In the genomic region with DNA sequence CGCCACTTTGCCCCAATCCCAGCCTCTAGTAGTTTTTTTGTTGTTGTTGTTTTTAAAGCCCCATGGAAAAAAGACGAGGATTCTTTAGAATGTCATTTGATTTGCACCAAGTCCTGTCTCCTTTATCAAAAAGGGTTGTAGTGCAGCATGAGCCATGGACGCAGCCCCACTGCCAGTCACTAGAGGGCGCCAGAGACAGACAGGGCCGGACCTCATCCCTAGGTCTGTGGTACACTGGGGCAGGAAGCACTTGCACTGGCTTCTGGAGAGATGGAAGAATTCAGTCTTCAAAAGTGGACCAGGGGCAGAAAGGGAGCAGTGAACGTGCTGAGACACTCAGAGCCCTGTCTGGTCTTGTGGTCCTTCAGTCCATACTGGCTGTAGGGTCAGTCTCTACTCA, we compare ENCODE assay signal across 8 mouse cellular contexts. TPM values are rescaled to one million over a fixed set of nuclear protein-coding genes. Genes with fewer than 3 reads are reported as not detected.
A peak's percentile ranks its signal among the peaks of the same experiment; 100 is the strongest.
DNase-seq lines count a peak whose midpoint lies in the region; ATAC-seq and TF ChIP-seq lines count a peak whose summit lies in the region.

No protein-coding gene starts in this region.

- peak overlapping the region; percentile 97 for H3K4me3 ChIP-seq in forebrain, embryonic 10.5 days
- H3K4me3 ChIP-seq in forebrain, embryonic 16.5 days (replicated peaks; ENCODE audit: low read length), result no peak overlapping the region
- no peak overlapping the region for H3K4me3 ChIP-seq in kidney, adult 2 months (ENCODE audit: insufficient read depth, low read depth, low read length)
- no peak overlapping the region for H3K4me3 ChIP-seq in limb, embryonic 13.5 days
- H3K4me3 ChIP-seq in stomach, embryonic 15.5 days (replicated peaks), result no peak overlapping the region

- H3K4me2 ChIP-seq in forebrain, embryonic 16.5 days (ENCODE audit: low read length), result no peak overlapping the region
- 0 out of 2 replicates have a peak overlapping the region, but pooled peaks have one; percentile 71 for H3K4me2 ChIP-seq in limb, embryonic 13.5 days (replicated peaks)
- no peak overlapping the region for H3K4me2 ChIP-seq in stomach, embryonic 15.5 days

- H3K4me1 ChIP-seq in forebrain, embryonic 10.5 days, result peaks cover 32% of the 10 kb centered on the region
- H3K4me1 ChIP-seq in forebrain, embryonic 16.5 days (replicated peaks; ENCODE audit: control insufficient read depth, insufficient read depth, low read length), result peaks cover 23% of the 10 kb centered on the region
- peaks cover 4% of the 10 kb centered on the region; the same call in 1 of the 2 replicates for H3K4me1 ChIP-seq in kidney, adult 2 months (ENCODE audit: control insufficient read depth, insufficient read depth, low read length)
- peaks cover 25% of the 10 kb centered on the region for H3K4me1 ChIP-seq in limb, embryonic 13.5 days
- H3K4me1 ChIP-seq in stomach, embryonic 15.5 days, result peaks cover 28% of the 10 kb centered on the region

- 0 out of 2 replicates have a peak overlapping the region, but pooled peaks have one; percentile 44 for H3K27ac ChIP-seq in forebrain, embryonic 10.5 days
- H3K27ac ChIP-seq in forebrain, embryonic 16.5 days (ENCODE audit: low read length), result no peak overlapping the region
- no peak overlapping the region for H3K27ac ChIP-seq in kidney, adult 2 months (ENCODE audit: insufficient read depth, low read depth, low read length)
- H3K27ac ChIP-seq in limb, embryonic 13.5 days, result no peak overlapping the region
- peak overlapping the region; percentile 24; the same call in 1 of the 2 replicates for H3K27ac ChIP-seq in stomach, embryonic 15.5 days

- TF ChIP-seq CTCF in kidney, adult 2 months (conservative IDR thresholded peaks at IDR 0.05; ENCODE audit: insufficient read depth, insufficient read length, low read depth, low read length), result peak; percentile 97

- no peaks in the 10 kb centered on the region for H3K9me3 ChIP-seq in forebrain, embryonic 10.5 days
- no peaks in the 10 kb centered on the region for H3K9me3 ChIP-seq in forebrain, embryonic 16.5 days (ENCODE audit: control insufficient read depth, low read length)
- no peaks in the 10 kb centered on the region for H3K9me3 ChIP-seq in limb, embryonic 13.5 days
- H3K9me3 ChIP-seq in stomach, embryonic 15.5 days, result no peaks in the 10 kb centered on the region

- H3K36me3 ChIP-seq in forebrain, embryonic 10.5 days (replicated peaks), result peaks cover 73% of the 10 kb centered on the region
- H3K36me3 ChIP-seq in forebrain, embryonic 16.5 days (ENCODE audit: control insufficient read depth, insufficient read depth), result peaks cover 33% of the 10 kb centered on the region
- H3K36me3 ChIP-seq in kidney, adult 2 months (ENCODE audit: control insufficient read depth, insufficient read depth, low read length), result peaks cover 6% of the 10 kb centered on the region; the same call in 1 of the 2 replicates
- H3K36me3 ChIP-seq in limb, embryonic 13.5 days, result peaks cover 57% of the 10 kb centered on the region
- peaks cover 43% of the 10 kb centered on the region for H3K36me3 ChIP-seq in stomach, embryonic 15.5 days

- no peak for TF ChIP-seq POLR2A in kidney, adult 2 months (IDR thresholded peaks at IDR 0.05; ENCODE audit: low read depth, low read length)

- 42% methylated on average over 6 of the region's 6 CpGs for WGBS in forebrain, embryonic 10.5 days
- 26% methylated on average over 6 of the region's 6 CpGs for WGBS in forebrain, embryonic 16.5 days
- 22% methylated on average over 6 of the region's 6 CpGs for WGBS in kidney, adult 2 months
- 38% methylated on average over 6 of the region's 6 CpGs for WGBS in limb, embryonic 13.5 days
- 30% methylated on average over 6 of the region's 6 CpGs for WGBS in stomach, embryonic 15.5 days

- ATAC-seq in forebrain, embryonic 16.5 days, result no peak
- no peak for ATAC-seq in limb, embryonic 13.5 days (ENCODE audit: low FRiP score, low read depth)
- ATAC-seq in stomach, embryonic 15.5 days (ENCODE audit: insufficient read depth, low FRiP score, low read depth), result no peak

- no peaks in the 10 kb centered on the region for H3K27me3 ChIP-seq in forebrain, embryonic 10.5 days (ENCODE audit: poor library complexity, severe bottlenecking)
- no peaks in the 10 kb centered on the region for H3K27me3 ChIP-seq in forebrain, embryonic 16.5 days (replicated peaks; ENCODE audit: control insufficient read depth, insufficient read depth, low read length)
- H3K27me3 ChIP-seq in kidney, adult 2 months (replicated peaks; ENCODE audit: control insufficient read depth, insufficient read depth, low read length), result no peaks in the 10 kb centered on the region
- H3K27me3 ChIP-seq in limb, embryonic 13.5 days, result no peaks in the 10 kb centered on the region
- no peaks in the 10 kb centered on the region for H3K27me3 ChIP-seq in stomach, embryonic 15.5 days (replicated peaks)

- DNase-seq in forebrain, embryonic 10.5 days (ENCODE audit: extremely low spot score, low spot score), result peak; percentile 87
- DNase-seq in cerebellum, postnatal 14 days, result peak; percentile 91 to 96
- DNase-seq in gastrocnemius, postnatal 10 days, result peak; percentile 93
- DNase-seq in kidney, adult 2 months, result peak; percentile 90
- DNase-seq in naive thymus-derived CD4-positive, alpha-beta T cell, adult 2 months (ENCODE audit: low read depth), result peak; percentile 91

- no peak overlapping the region for H3K9ac ChIP-seq in forebrain, embryonic 16.5 days (replicated peaks; ENCODE audit: low read depth, low read length)
- H3K9ac ChIP-seq in limb, embryonic 13.5 days, result no peak overlapping the region
- H3K9ac ChIP-seq in stomach, embryonic 15.5 days, result no peak overlapping the region

RNA-seq across cellular contexts. Expression of a gene that starts 3.3 kb away (rescaled TPM):
- polyA plus RNA-seq in forebrain, embryonic 10.5 days (2016; fragmentation: Nextera tagmentation; extraction: Ambion mirVana), result 909 and 984 TPM in 2 replicates
- 646 and 707 TPM in 2 replicates for polyA plus RNA-seq in forebrain, embryonic 16.5 days (2015; fragmentation: Nextera tagmentation; extraction: Ambion mirVana)
- 100 to 1,000 TPM; 267 to 271 TPM for total RNA-seq in gastrocnemius, postnatal 10 days (2021)
- polyA plus RNA-seq in kidney, adult 2 months (2012; rRNA removed), result 89.9 and 95.4 TPM in 2 replicates
- 670 and 703 TPM in 2 replicates for polyA plus RNA-seq in limb, embryonic 13.5 days (2015; fragmentation: Nextera tagmentation; extraction: Ambion mirVana)
- 396 and 430 TPM in 2 replicates for polyA plus RNA-seq in stomach, embryonic 15.5 days (2015; fragmentation: Nextera tagmentation; extraction: Ambion mirVana)

RNA-seq across cellular contexts. Expression of a gene that starts 8.4 kb away (rescaled TPM):
- polyA plus RNA-seq in forebrain, embryonic 10.5 days (2016; fragmentation: Nextera tagmentation; extraction: Ambion mirVana), result 19.4 and 20.8 TPM in 2 replicates
- polyA plus RNA-seq in forebrain, embryonic 16.5 days (2015; fragmentation: Nextera tagmentation; extraction: Ambion mirVana), result 49.1 and 63.9 TPM in 2 replicates
- 1 to 10 TPM; 4.4 to 5.7 TPM for total RNA-seq in gastrocnemius, postnatal 10 days (2021)
- polyA plus RNA-seq in kidney, adult 2 months (2012; rRNA removed), result 5.6 and 8.5 TPM in 2 replicates
- polyA plus RNA-seq in limb, embryonic 13.5 days (2015; fragmentation: Nextera tagmentation; extraction: Ambion mirVana), result 33.9 and 35.0 TPM in 2 replicates
- polyA plus RNA-seq in stomach, embryonic 15.5 days (2015; fragmentation: Nextera tagmentation; extraction: Ambion mirVana), result 19.3 and 19.4 TPM in 2 replicates

RNA-seq across cellular contexts. Expression of a gene that starts 14.4 kb away (rescaled TPM):
- 70.5 and 76.0 TPM in 2 replicates for polyA plus RNA-seq in forebrain, embryonic 10.5 days (2016; fragmentation: Nextera tagmentation; extraction: Ambion mirVana)
- polyA plus RNA-seq in forebrain, embryonic 16.5 days (2015; fragmentation: Nextera tagmentation; extraction: Ambion mirVana), result 56.2 and 60.6 TPM in 2 replicates
- 10 to 100 TPM; 26.5 to 35.8 TPM for total RNA-seq in gastrocnemius, postnatal 10 days (2021)
- 105 and 107 TPM in 2 replicates for polyA plus RNA-seq in kidney, adult 2 months (2012; rRNA removed)
- 94.6 and 96.8 TPM in 2 replicates for polyA plus RNA-seq in limb, embryonic 13.5 days (2015; fragmentation: Nextera tagmentation; extraction: Ambion mirVana)
- 89.5 and 94.4 TPM in 2 replicates for polyA plus RNA-seq in stomach, embryonic 15.5 days (2015; fragmentation: Nextera tagmentation; extraction: Ambion mirVana)

RNA-seq across cellular contexts. Expression of a gene that starts 15.4 kb away (rescaled TPM):
- 80.7 and 83.9 TPM in 2 replicates for polyA plus RNA-seq in forebrain, embryonic 10.5 days (2016; fragmentation: Nextera tagmentation; extraction: Ambion mirVana)
- polyA plus RNA-seq in forebrain, embryonic 16.5 days (2015; fragmentation: Nextera tagmentation; extraction: Ambion mirVana), result 15.3 and 16.0 TPM in 2 replicates
- 10 to 100 TPM; 10.8 to 14.0 TPM for total RNA-seq in gastrocnemius, postnatal 10 days (2021)
- polyA plus RNA-seq in kidney, adult 2 months (2012; rRNA removed), result 20.0 and 21.4 TPM in 2 replicates
- 77.3 and 78.4 TPM in 2 replicates for polyA plus RNA-seq in limb, embryonic 13.5 days (2015; fragmentation: Nextera tagmentation; extraction: Ambion mirVana)
- 47.3 and 47.7 TPM in 2 replicates for polyA plus RNA-seq in stomach, embryonic 15.5 days (2015; fragmentation: Nextera tagmentation; extraction: Ambion mirVana)

RNA-seq across cellular contexts. Expression of a gene that starts 33.1 kb away (rescaled TPM):
- polyA plus RNA-seq in forebrain, embryonic 10.5 days (2016; fragmentation: Nextera tagmentation; extraction: Ambion mirVana), result 39.9 and 41.0 TPM in 2 replicates
- 42.1 and 44.3 TPM in 2 replicates for polyA plus RNA-seq in forebrain, embryonic 16.5 days (2015; fragmentation: Nextera tagmentation; extraction: Ambion mirVana)
- 10 to 100 TPM; 47.7 to 55.8 TPM for total RNA-seq in gastrocnemius, postnatal 10 days (2021)
- 38.8 and 41.1 TPM in 2 replicates for polyA plus RNA-seq in kidney, adult 2 months (2012; rRNA removed)
- 38.6 and 40.7 TPM in 2 replicates for polyA plus RNA-seq in limb, embryonic 13.5 days (2015; fragmentation: Nextera tagmentation; extraction: Ambion mirVana)
- polyA plus RNA-seq in stomach, embryonic 15.5 days (2015; fragmentation: Nextera tagmentation; extraction: Ambion mirVana), result 32.4 and 39.3 TPM in 2 replicates

Comparison
In these comparisons a context has a peak if more than half of its experiments do, and no peak if none do; other contexts are left out.
1. H3K27ac ChIP-seq: peak in forebrain, embryonic 10.5 days (single experiment) and stomach, embryonic 15.5 days (single experiment); none in forebrain, embryonic 16.5 days (single experiment), kidney, adult 2 months (single experiment) and limb, embryonic 13.5 days (single experiment).
2. Peak in every context shown above with its lines, with median percentiles within 50 percentile points of each other: DNase-seq.